Mouse (Mus musculus): Measurements from ENCODE around the gene Pam. TPM values are rescaled to one million over a fixed set of nuclear protein-coding genes. Genes with fewer than 3 reads are reported as not detected.
A peak's percentile ranks its signal among the peaks of the same experiment; 100 is the strongest.

Gene Pam
- polyA plus RNA-seq, 1 experiment from 2014 or later: 8.9 TPM

GRCm38 (mm10) chr1:98119595-98119994, 24.1 kb upstream of the Pam start:
- H3K27ac ChIP-seq (ENCODE audit: low read length): no peak overlapping the region
- no peaks in the 10 kb centered on the region for H3K36me3 ChIP-seq (ENCODE audit: control insufficient read depth, insufficient read depth)
- H3K4me2 ChIP-seq (ENCODE audit: low read depth, low read length): no peak overlapping the region
- no peaks in the 10 kb centered on the region for H3K9me3 ChIP-seq (replicated peaks; ENCODE audit: control insufficient read depth, low read length)
- H3K4me3 ChIP-seq (ENCODE audit: low read depth, low read length): no peak overlapping the region
- ATAC-seq (ENCODE audit: low read depth): no peak
- H3K27me3 ChIP-seq (ENCODE audit: control insufficient read depth, insufficient read depth, low read depth, low read length): no peaks in the 10 kb centered on the region
- H3K9ac ChIP-seq (ENCODE audit: low read depth, low read length): no peak overlapping the region
- H3K4me1 ChIP-seq (ENCODE audit: control insufficient read depth, low read depth, low read length): no peaks in the 10 kb centered on the region
- WGBS (ENCODE audit: insufficient replicate concordance): 74% methylated on average over 6 of the region's 6 CpGs

GRCm38 (mm10) chr1:98107599-98107998, 12.2 kb upstream of the Pam start:
- 44% methylated on average over 2 of the region's 2 CpGs for whole genome bisulfite sequencing (ENCODE audit: insufficient replicate concordance)
- H3K9me3 ChIP-seq (replicated peaks; ENCODE audit: control insufficient read depth, low read length): no peaks in the 10 kb centered on the region
- H3K27ac ChIP-seq (ENCODE audit: low read length): no peak overlapping the region
- no peaks in the 10 kb centered on the region for H3K4me1 ChIP-seq (ENCODE audit: control insufficient read depth, low read depth, low read length)
- H3K27me3 ChIP-seq (ENCODE audit: control insufficient read depth, insufficient read depth, low read depth, low read length): no peaks in the 10 kb centered on the region
- H3K36me3 ChIP-seq (ENCODE audit: control insufficient read depth, insufficient read depth): no peaks in the 10 kb centered on the region
- ATAC-seq (ENCODE audit: low read depth): no peak
- no peak overlapping the region for H3K9ac ChIP-seq (ENCODE audit: low read depth, low read length)
- no peak overlapping the region for H3K4me2 ChIP-seq (ENCODE audit: low read depth, low read length)
- no peak overlapping the region for H3K4me3 ChIP-seq (ENCODE audit: low read depth, low read length)

- H3K36me3 ChIP-seq (ENCODE audit: control insufficient read depth, insufficient read depth): no peaks in the 10 kb centered on the region
- no peak overlapping the region for H3K4me2 ChIP-seq (ENCODE audit: low read depth, low read length)
- H3K27ac ChIP-seq (ENCODE audit: low read length): no peak overlapping the region
- peaks cover 9% of the 10 kb centered on the region; the same call in 1 of the 2 replicates for H3K27me3 ChIP-seq (ENCODE audit: control insufficient read depth, insufficient read depth, low read depth, low read length)
- H3K9me3 ChIP-seq (replicated peaks; ENCODE audit: control insufficient read depth, low read length): no peaks in the 10 kb centered on the region
- no peak overlapping the region for H3K9ac ChIP-seq (ENCODE audit: low read depth, low read length)
- no peak for ATAC-seq (ENCODE audit: low read depth)
- 69% methylated on average over 4 of the region's 4 CpGs for WGBS (ENCODE audit: insufficient replicate concordance)
- no peaks in the 10 kb centered on the region; the same call in 1 of the 2 replicates for H3K4me1 ChIP-seq (ENCODE audit: control insufficient read depth, low read depth, low read length)
- no peak overlapping the region for H3K4me3 ChIP-seq (ENCODE audit: low read depth, low read length)
Observed at GRCm38 (mm10) chr1:98099441-98099840, 4.0 kb upstream of the Pam start.

GRCm38 (mm10) chr1:98097957-98098729, 2.7 kb upstream of the Pam start:
- Histone ChIP-seq H3K9ac (ENCODE audit: low read depth, low read length) (no peak overlapping the region), H3K9me3 (replicated peaks; ENCODE audit: control insufficient read depth, low read length) (no peaks in the 10 kb centered on the region), H3K27ac (ENCODE audit: low read length) (no peak overlapping the region), H3K4me1 (ENCODE audit: control insufficient read depth, low read depth, low read length) (no peaks in the 10 kb centered on the region; the same call in 1 of the 2 replicates), H3K27me3 (ENCODE audit: control insufficient read depth, insufficient read depth, low read depth, low read length) (peaks cover 9% of the 10 kb centered on the region; the same call in 1 of the 2 replicates), H3K4me3 (ENCODE audit: low read depth, low read length) (no peak overlapping the region), H3K4me2 (ENCODE audit: low read depth, low read length) (no peak overlapping the region), H3K36me3 (ENCODE audit: control insufficient read depth, insufficient read depth) (no peaks in the 10 kb centered on the region)
- 66% methylated on average over 11 of the region's 11 CpGs for whole genome bisulfite sequencing (ENCODE audit: insufficient replicate concordance)
- ATAC-seq (ENCODE audit: low read depth): no peak

- Histone ChIP-seq H3K4me3 (ENCODE audit: low read depth, low read length) (no peak overlapping the region), H3K27ac (ENCODE audit: low read length) (no peak overlapping the region), H3K27me3 (ENCODE audit: control insufficient read depth, insufficient read depth, low read depth, low read length) (peaks cover 9% of the 10 kb centered on the region; the same call in 1 of the 2 replicates), H3K4me1 (ENCODE audit: control insufficient read depth, low read depth, low read length) (no peaks in the 10 kb centered on the region; the same call in 1 of the 2 replicates), H3K9me3 (replicated peaks; ENCODE audit: control insufficient read depth, low read length) (no peaks in the 10 kb centered on the region), H3K36me3 (ENCODE audit: control insufficient read depth, insufficient read depth) (no peaks in the 10 kb centered on the region), H3K9ac (ENCODE audit: low read depth, low read length) (no peak overlapping the region), H3K4me2 (ENCODE audit: low read depth, low read length) (no peak overlapping the region)
- no peak for ATAC-seq (ENCODE audit: low read depth)
- WGBS (ENCODE audit: insufficient replicate concordance): 31% methylated on average over 1 of the region's 1 CpGs
Observed at GRCm38 (mm10) chr1:98096396-98096935, 1.0 kb upstream of the Pam start.

GRCm38 (mm10) chr1:98095991-98096330, 515 bp upstream of the Pam start:
- Histone ChIP-seq H3K9ac (ENCODE audit: low read depth, low read length) (peak overlapping the region; percentile 61), H3K36me3 (ENCODE audit: control insufficient read depth, insufficient read depth) (no peaks in the 10 kb centered on the region), H3K27ac (ENCODE audit: low read length) (no peak overlapping the region), H3K4me3 (ENCODE audit: low read depth, low read length) (peak overlapping the region; percentile 65), H3K27me3 (ENCODE audit: control insufficient read depth, insufficient read depth, low read depth, low read length) (peaks cover 9% of the 10 kb centered on the region; the same call in 1 of the 2 replicates), H3K4me1 (ENCODE audit: control insufficient read depth, low read depth, low read length) (no peaks in the 10 kb centered on the region; the same call in 1 of the 2 replicates), H3K9me3 (replicated peaks; ENCODE audit: control insufficient read depth, low read length) (no peaks in the 10 kb centered on the region), H3K4me2 (ENCODE audit: low read depth, low read length) (peak overlapping the region; percentile 82)
- WGBS (ENCODE audit: insufficient replicate concordance): 25% methylated on average over 9 of the region's 9 CpGs
- ATAC-seq (ENCODE audit: low read depth): no peak

- Histone ChIP-seq H3K4me3 (ENCODE audit: low read depth, low read length) (peak overlapping the region; percentile 65), H3K9ac (ENCODE audit: low read depth, low read length) (peak overlapping the region; percentile 61), H3K27me3 (ENCODE audit: control insufficient read depth, insufficient read depth, low read depth, low read length) (peaks cover 9% of the 10 kb centered on the region; the same call in 1 of the 2 replicates), H3K36me3 (ENCODE audit: control insufficient read depth, insufficient read depth) (no peaks in the 10 kb centered on the region), H3K4me2 (ENCODE audit: low read depth, low read length) (peak overlapping the region; percentile 82), H3K9me3 (replicated peaks; ENCODE audit: control insufficient read depth, low read length) (no peaks in the 10 kb centered on the region), H3K4me1 (ENCODE audit: control insufficient read depth, low read depth, low read length) (no peaks in the 10 kb centered on the region; the same call in 1 of the 2 replicates), H3K27ac (ENCODE audit: low read length) (no peak overlapping the region)
- peak; percentile 14; the same call in 1 of the 2 replicates for ATAC-seq (ENCODE audit: low read depth)
- WGBS (ENCODE audit: insufficient replicate concordance): under 1% methylated on average over 20 of the region's 20 CpGs
Observed at GRCm38 (mm10) chr1:98094811-98095245, 618 bp downstream of the Pam start.

- no peak for ATAC-seq (ENCODE audit: low read depth)
- Histone ChIP-seq H3K4me3 (ENCODE audit: low read depth, low read length) (no peak overlapping the region), H3K9ac (ENCODE audit: low read depth, low read length) (no peak overlapping the region), H3K36me3 (ENCODE audit: control insufficient read depth, insufficient read depth) (no peaks in the 10 kb centered on the region), H3K4me2 (ENCODE audit: low read depth, low read length) (no peak overlapping the region), H3K27me3 (ENCODE audit: control insufficient read depth, insufficient read depth, low read depth, low read length) (no peaks in the 10 kb centered on the region), H3K27ac (ENCODE audit: low read length) (no peak overlapping the region), H3K4me1 (ENCODE audit: control insufficient read depth, low read depth, low read length) (no peaks in the 10 kb centered on the region; the same call in 1 of the 2 replicates), H3K9me3 (replicated peaks; ENCODE audit: control insufficient read depth, low read length) (no peaks in the 10 kb centered on the region)
- 55% methylated on average over 5 of the region's 5 CpGs for WGBS (ENCODE audit: insufficient replicate concordance)
Observed at GRCm38 (mm10) chr1:98089336-98089975, 6.0 kb downstream of the Pam start.

GRCm38 (mm10) chr1:98086456-98086855, 9.0 kb downstream of the Pam start:
- Histone ChIP-seq H3K4me1 (ENCODE audit: control insufficient read depth, low read depth, low read length) (no peaks in the 10 kb centered on the region), H3K4me3 (ENCODE audit: low read depth, low read length) (no peak overlapping the region), H3K27me3 (ENCODE audit: control insufficient read depth, insufficient read depth, low read depth, low read length) (no peaks in the 10 kb centered on the region), H3K9me3 (replicated peaks; ENCODE audit: control insufficient read depth, low read length) (no peaks in the 10 kb centered on the region), H3K36me3 (ENCODE audit: control insufficient read depth, insufficient read depth) (no peaks in the 10 kb centered on the region), H3K9ac (ENCODE audit: low read depth, low read length) (no peak overlapping the region), H3K4me2 (ENCODE audit: low read depth, low read length) (no peak overlapping the region), H3K27ac (ENCODE audit: low read length) (no peak overlapping the region)
- no peak for ATAC-seq (ENCODE audit: low read depth)
- 44% methylated on average over 3 of the region's 3 CpGs for WGBS (ENCODE audit: insufficient replicate concordance)

All from liver, embryonic 16.5 days (tissue).